Mouse (Mus musculus): ENCODE results near the gene Gm1604a.
"Not testable (repeated sequence)": the region's sequence is repeated elsewhere in the genome, so short reads cannot be mapped to it uniquely, and the experiment has no call there.

The Gm1604a gene

DNA sequence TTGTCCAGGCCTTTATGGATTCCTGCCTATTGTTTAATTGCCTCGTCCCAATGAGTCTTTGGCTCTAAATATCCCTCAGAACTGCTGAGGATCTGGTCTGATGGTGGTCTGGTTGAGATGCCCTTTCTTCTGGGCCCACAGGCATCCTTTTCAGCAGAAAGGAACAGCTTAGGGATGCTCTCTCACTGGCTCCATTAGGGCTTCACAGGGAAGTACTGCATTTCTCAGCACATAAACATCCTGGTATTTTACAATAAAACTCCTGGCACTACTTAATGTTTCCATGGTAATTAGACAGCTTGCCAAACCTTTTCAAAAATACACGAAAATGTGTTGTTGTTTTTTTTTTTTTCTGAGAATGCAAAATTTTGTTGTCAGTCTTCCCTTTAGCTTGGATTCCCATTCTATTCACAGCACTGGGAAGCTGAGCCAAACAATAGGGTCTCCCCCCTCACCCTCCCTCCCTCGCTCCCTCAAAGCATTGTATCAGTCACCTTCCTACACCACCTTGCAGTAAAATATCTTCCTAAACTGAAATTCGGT lies 43.7 kb downstream of the Gm1604a start:
- DNase-seq (ENCODE audit: low read depth, low spot score): not testable (repeated sequence)

DNA sequence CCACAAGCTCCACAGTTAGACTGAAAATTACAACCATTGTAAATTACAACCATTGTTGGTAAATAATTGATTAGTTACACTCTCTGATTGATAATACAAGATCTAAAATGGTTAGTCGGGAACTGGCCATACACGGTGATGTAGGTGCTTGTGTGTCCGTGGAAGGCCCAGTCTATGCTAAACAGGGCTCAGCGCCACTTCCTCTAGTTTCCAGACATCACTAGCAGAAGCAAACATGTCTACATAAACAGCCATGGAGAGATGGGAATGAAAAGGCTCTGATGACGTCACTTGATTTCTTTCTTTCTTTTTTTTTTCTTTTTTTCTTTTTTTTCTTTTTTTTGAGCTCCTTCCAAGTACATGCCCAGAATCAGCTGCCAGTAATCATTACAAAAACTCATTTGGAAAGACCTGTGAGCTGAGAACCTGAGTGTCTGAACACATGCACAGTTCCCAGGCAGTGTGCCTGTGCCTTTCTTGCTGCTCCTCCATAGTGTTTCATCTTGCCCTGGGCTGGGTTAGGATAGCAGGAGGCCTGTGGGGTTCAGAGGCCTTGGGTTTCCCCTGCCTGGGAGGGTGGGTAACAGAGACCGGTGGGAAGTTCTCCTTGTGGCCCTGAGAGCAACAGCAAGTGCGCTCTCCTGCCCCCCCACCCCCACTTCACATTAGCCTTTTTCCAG lies 44.3 kb downstream of the Gm1604a start:
- not testable (repeated sequence) for DNase-seq (ENCODE audit: low read depth, low spot score)

DNA sequence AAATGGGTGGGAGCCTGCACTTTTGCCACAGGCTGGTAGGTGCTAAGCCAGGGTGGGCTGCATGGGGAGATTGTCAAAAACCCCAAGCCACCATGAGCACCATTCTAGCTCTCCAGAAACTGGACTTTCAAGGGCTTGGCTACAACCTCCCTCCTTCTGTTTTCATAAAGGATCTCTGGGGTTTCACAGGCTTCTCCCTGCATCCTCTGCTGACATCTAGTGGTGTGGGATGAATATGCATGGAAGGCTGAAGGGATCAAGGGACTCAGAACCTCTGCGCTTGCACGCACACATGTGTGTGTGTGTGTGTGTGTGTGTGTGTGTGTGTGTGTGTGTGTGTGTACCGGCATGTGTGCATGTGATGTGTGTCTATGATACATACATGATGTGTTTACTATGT lies 49.1 kb downstream of the Gm1604a start:
- peak; percentile 0 for DNase-seq (ENCODE audit: low read depth, low spot score)

DNA sequence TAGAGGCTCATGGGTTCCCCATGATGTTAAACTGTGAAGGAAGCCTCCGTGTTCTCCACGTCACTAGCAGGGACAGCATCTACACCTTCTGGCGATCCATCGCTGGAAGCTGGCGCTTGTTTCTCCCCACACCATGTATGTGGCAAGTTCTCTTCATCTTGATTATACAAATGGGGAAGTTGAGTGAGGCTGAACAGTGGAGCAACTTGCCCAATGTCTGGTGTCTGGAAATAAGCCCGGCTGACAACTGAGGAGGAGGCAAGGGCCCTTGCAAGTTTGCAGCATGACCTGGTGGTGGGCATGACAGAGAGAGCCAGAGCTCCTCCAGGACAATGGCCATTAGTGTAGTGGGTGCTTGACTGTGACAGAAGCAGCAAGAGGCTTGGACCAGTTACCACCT lies 50.2 kb downstream of the Gm1604a start:
- DNase-seq (ENCODE audit: low read depth, low spot score): not testable (repeated sequence)

DNA sequence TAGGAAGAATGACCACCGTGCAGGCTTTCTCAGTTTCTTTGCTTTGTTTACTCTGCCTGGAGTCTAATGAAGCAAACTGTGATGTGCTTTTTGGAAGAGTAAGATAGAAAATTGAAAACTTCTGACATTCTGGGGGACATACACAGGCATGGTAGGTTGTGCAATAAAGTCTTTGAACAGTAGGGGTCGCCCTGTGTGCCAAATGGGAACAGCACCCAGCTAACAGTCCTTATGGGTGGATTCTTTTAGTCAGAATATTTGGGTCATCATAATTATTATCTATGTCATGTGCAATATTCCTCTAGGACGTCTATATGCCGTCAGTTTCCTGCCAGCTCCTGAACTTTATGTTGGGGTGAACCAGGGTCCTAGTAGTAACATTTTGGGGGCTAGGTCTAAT lies 54.2 kb downstream of the Gm1604a start:
- not testable (repeated sequence) for DNase-seq (ENCODE audit: low read depth, low spot score)

DNA sequence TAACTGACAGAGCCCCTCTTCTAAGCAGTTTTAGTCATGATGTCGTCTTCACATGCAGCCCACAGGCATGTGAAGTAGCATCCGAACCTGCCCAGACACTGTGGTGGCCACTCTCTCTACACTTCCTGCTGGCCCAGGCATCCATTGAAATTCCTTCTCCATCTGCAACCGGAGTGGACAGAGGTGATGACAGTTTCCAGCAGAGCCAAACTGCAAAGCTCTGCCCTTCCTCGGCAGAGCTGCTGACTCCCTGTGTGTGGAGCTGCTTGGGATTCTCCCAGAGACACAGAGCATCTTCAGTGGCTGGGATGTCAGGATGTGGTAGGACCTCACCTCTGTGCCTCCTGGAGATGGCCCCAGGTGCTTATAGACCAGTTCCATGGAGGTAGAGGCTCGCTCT lies 59.2 kb downstream of the Gm1604a start:
- not testable (repeated sequence) for DNase-seq (ENCODE audit: low read depth, low spot score)

DNA sequence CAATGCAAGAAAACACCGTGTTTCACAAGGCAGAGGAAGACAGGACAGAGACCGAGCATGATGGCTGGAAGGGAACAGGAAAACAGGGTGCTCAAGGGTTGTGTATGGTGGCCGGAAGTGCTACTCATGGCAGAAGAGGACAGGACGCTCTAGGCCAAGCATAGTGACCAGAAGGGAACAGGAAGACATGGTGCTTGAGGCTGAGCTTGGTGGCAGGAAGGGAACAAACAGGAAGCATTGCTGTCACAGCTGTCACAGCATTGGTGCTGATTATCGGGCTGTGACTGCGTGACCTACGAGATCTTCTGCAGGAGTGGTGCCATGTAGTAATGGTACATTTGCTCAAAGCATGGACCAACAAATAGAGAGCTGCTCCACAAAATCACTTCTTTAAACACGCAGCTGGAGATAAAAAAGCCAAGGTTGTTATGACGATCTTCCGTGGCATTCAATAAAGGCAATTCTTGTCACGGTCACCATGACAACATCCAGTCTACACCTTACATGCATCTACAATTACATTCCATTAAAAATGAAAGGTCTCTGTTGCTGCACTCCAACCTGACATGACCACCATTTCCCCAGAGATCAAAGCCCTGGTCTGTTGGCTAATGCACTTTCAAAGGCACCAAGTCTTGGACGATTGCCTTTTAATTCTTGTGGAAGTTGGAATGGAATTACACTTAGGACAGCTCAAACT lies 60.3 kb downstream of the Gm1604a start:
- not testable (repeated sequence) for DNase-seq (ENCODE audit: low read depth, low spot score)

DNA sequence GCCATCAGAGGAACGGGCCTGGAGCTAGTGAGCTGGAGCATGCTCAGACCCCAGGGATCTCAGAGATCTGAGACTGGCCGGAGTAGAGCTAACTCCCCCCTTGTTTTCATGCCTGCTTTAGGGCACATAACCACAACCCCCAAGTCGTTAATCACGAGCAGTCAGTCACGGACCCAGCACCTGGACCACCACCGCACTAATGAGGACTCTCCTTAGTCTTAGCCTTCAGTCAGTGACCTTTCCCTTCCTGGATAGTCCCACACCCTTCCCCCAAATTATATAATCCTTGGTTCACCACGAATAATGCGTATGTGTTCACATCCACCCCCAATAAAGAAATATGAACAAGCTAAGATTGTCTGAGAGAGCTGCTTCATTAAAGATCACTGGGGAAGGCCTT lies 61.5 kb downstream of the Gm1604a start:
- not testable (repeated sequence) for DNase-seq (ENCODE audit: low read depth, low spot score)

DNA sequence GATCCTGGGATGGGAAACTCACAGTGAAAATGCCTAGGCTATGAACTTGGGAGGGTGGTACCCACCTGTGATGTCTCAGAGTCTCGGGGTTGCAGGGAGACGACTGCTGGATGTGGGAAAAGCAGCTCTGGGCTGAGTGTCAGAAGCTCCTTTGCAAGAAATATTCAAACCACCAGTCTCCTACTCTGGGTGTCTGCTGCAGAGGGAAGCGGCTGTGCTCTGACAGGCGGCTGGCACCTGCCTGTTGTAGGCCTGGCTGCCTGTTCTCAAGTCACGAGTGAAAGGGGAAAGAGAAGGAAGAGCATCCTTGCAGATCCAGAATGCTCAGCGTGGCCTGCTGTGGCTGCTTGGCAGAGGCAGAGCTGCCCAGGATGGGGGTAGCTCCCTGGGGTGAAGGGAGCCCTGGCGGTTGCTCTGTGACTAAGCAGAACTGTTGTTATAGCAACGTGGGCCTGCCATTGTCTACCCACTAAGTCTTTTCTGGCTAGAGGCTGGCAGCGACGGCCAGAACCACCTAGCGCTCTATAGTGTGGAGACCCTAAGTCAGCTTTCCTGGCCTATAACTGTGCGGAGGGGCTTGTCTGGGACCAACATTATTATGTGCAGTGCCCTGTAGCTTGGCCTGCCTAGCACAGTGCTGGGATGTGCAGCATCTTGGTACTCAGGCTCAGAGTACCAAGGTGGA lies 72.6 kb downstream of the Gm1604a start:
- not testable (repeated sequence) for DNase-seq (ENCODE audit: low read depth, low spot score)

DNA sequence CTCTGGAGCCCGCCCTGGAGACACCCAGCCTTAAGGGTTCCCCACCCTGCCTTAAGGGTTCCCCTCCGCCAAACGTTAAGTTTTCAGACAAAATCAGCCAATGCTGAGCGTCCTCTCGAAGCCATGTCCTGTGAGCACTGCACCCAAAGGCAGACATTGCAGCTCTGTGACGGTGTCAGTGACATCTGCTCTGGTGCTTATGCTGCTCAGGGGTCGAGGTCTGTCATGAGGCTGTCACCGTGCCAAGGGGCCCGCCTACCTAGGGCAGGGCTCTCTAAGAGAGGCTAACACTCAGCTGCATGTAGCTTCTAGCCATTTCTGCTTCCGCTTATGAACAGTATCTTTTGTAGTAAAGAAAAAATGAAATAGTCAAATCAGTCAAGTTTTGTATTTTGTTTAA lies 73.7 kb downstream of the Gm1604a start:
- not testable (repeated sequence) for DNase-seq (ENCODE audit: low read depth, low spot score)

DNA sequence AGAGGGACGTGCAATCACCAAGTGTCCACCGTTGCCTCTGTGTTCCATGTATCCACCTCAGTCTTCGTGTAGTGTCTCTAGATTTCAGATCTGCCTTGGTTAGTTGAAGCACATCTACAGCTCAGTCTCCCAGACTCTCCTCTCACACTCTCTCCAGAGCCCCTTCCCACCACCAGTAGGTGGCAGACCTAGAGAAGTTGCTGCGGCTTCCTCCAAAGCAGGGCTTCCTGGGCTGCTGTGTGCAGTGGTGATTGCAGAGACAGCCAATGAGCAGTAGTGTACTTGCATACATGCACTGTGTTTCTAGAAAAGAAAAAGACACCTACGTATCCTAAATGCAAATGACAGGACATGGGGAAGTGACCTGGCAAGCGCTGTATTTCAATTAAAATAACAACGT lies 77.6 kb downstream of the Gm1604a start:
- DNase-seq (ENCODE audit: low read depth, low spot score): not testable (repeated sequence)

DNA sequence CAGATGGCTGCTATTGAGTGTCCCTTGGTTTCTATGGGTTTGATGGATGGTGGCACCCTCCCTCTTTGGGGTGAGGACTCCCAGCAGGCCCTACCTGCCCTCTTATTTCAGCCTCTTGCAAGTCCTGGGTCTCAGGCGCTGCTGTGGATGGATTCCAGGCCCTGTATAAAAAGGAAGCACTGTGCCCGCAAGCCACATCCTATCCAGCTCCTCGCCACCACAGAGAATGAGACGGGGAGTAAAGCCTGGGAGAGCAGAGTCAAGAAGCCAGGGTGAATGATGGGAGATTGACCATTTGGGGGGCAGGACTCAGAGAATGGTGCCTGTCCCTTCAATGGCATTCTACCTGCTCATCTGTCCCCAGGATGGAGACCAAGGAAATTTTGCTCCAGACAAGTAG lies 86.3 kb downstream of the Gm1604a start:
- not testable (repeated sequence) for DNase-seq (ENCODE audit: low read depth, low spot score)

DNA sequence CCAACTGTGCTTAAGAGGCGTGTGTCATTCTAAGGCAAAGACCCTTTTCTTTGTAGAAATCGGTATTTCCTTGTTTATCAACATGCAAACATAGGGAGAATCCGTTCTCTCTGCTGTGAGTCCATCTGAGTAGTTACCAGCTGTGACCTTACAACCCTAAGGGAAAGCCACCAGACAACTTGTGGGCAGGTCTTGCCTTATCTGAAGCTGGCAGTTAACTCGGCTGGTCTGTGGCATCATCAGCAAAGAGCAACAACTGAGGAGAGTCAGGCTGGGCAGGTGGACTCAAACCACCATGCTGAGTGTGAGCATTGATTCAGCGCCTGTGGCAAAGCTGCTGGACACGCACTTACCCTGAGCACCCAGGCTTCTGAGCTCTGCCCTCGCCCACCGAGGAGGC lies 90.9 kb downstream of the Gm1604a start:
- DNase-seq (ENCODE audit: low read depth, low spot score): not testable (repeated sequence)

DNA sequence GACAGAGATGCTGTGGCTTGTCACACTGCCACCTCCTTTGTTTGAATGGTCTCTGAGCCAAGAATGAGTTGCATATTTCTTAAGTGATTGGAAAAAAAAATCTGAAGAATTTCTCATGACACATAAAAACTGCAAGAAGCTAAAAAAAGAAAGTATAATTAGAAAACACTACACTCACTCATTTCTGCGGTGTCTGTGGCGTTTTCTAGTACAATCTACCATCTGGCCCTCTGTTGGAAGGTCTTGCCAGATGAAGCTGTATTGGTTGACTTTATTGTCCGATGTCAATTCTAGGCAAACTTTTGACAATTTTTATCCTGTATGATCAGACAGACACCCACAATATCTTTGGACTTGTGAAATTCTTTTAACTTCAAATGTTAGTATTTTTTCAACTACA lies 95.5 kb downstream of the Gm1604a start:
- not testable (repeated sequence) for DNase-seq (ENCODE audit: low read depth, low spot score)

DNA sequence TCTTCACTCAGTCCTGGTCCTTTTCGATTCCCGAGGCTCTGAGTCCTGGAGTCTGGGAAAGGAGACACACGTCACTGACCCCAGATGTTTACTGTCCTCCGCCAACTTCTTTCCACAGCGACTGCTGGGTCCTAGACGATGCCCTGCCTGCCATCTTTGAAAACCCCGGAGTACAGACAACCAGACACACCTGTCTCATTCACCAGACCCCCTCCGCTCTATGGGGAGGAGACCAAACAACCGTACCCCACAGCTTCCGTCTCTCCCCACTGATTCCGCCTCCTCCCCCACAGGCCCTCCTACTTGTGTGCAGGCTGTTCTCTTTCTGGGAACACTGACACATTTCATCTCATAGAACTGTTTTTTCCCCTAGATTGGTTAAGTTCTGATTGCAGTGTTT lies 97.2 kb downstream of the Gm1604a start:
- DNase-seq (ENCODE audit: low read depth, low spot score): not testable (repeated sequence)

DNA sequence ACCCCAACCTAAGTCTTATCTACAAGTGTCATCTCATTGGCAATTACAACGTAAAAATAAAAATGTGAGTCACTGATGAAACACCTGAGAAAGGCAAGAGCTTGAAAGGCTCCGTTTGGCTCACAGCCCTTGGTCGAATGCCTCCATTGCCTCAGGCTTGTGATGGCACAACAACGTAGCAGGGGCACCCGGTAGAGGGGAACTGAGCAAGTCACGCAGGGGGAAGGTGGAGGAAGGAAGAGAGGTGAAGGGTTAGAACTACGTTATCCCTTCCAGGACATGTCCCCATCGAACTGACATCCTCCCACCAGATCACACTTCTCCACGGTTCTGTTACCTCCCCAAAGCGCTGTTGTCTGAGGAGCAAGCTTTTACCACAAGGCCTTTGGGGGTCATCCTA lies 101.1 kb downstream of the Gm1604a start:
- DNase-seq (ENCODE audit: low read depth, low spot score): not testable (repeated sequence)

DNA sequence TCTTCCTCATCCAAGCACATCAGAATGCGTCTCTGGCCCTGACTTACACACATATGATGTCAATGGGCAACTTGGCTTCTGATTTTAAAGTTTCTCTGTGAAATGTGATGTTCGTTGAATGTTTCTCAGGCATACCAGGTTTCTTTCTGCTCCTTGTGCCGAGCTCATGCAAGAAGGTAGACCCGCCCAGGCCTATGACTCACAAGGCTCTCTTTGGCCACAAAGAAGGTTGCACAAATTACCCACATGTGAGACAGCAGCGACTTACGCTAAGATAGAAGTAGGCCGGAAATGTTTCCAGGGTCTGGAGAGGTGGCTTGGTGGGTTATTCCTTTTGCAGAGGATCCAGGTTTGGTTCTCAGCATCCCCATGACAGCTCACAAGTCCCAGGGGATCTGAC lies 108.6 kb downstream of the Gm1604a start:
- not testable (repeated sequence) for DNase-seq (ENCODE audit: low read depth, low spot score)

DNA sequence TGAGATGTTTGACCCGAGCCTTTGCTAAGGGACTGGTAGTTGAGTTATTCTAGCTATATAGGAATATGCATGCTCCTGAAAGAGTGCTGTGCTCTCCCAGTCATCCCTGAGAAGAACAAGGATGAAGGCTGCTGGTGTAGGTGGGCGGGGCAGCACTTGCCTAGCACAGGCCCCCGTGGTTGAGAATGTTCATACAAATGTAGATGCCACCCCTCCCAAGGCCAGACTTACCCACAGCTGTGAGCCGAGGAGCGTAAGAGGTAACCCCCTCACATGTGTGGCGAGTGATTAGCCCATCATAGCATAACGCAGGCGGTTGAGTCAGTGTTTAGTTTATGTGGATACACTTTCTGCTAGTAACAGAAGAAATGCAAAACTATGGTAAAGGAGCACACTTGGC lies 109.9 kb downstream of the Gm1604a start:
- not testable (repeated sequence) for DNase-seq (ENCODE audit: low read depth, low spot score)

All from mesoderm, embryonic 11.5 days (tissue).